Mouse (Mus musculus) midbrain, embryonic 11.5 days (tissue): Measurements from ENCODE around the gene Wnt16. TPM values are rescaled to one million over a fixed set of nuclear protein-coding genes. Genes with fewer than 3 reads are reported as not detected.
"Not testable (repeated sequence)": the region's sequence is repeated elsewhere in the genome, so short reads cannot be mapped to it uniquely, and the experiment has no call there.

Source experiments
- ATAC-seq: fragments of 200-750 bp; cut with Nextera tagmentation; 2 replicates; pipeline ENCODE4 v1.8.0; 2017; ENCODE audit warnings: moderate TSS enrichment, moderate library complexity; ENCODE audit not compliant: low FRiP score
- DNase-seq: peaks from one replicate; pipeline ENCODE4 v3.0.0; 2015; ENCODE audit warnings: low spot score; ENCODE audit errors: missing footprints
- H3K27ac ChIP-seq: fragments of 300-500 bp; sonication (generic); 2 replicates; pipeline ENCODE4 v1.5.1; 2014; ENCODE audit warnings: low read depth, low read length
- H3K27me3 ChIP-seq: fragments of 300-500 bp; sonication (generic); 2 replicates; pipeline ENCODE4 v1.6.1; 2014; ENCODE audit warnings: mild to moderate bottlenecking, low read length, moderate library complexity, mixed read lengths; ENCODE audit not compliant: control insufficient read depth, insufficient read depth
- H3K36me3 ChIP-seq: fragments of 300-500 bp; sonication (generic); 2 replicates; pipeline ENCODE4 v1.6.1; 2014; ENCODE audit warnings: mild to moderate bottlenecking, low read length, moderate library complexity, mixed read lengths; ENCODE audit not compliant: control insufficient read depth, insufficient read depth
- H3K4me1 ChIP-seq: fragments of 300-500 bp; sonication (generic); 2 replicates; pipeline ENCODE4 v1.6.1; 2014; ENCODE audit warnings: low read length; ENCODE audit not compliant: control insufficient read depth, insufficient read depth
- H3K4me2 ChIP-seq: fragments of 300-500 bp; sonication (generic); 2 replicates; pipeline ENCODE4 v1.6.1; 2014; ENCODE audit warnings: mild to moderate bottlenecking, moderate library complexity
- H3K4me3 ChIP-seq: fragments of 300-500 bp; sonication (generic); 2 replicates; pipeline ENCODE4 v1.5.1; 2014; ENCODE audit warnings: low read depth, low read length
- H3K9ac ChIP-seq: fragments of 300-500 bp; sonication (generic); 2 replicates; pipeline ENCODE4 v1.6.1; 2014; ENCODE audit warnings: low read length
- H3K9me3 ChIP-seq: fragments of 300-500 bp; sonication (generic); 2 replicates; pipeline ENCODE4 v1.6.1; 2016; ENCODE audit warnings: low read length; ENCODE audit not compliant: control insufficient read depth
- WGBS: fragments of 180-500 bp; shearing (Covaris S2); extraction: QIAGEN DNeasy Blood & Tissue Kit; methylation state at CpG from one replicate; pipeline ENCODE4 v1.1.7; 2014; 5-methylcytosine and 5-hydroxymethylcytosine counted together
- polyA plus RNA-seq: library from polyadenylated mRNA; unstranded; fragments of >200 nt; fragmentation: Nextera tagmentation; extraction: Ambion mirVana; gene quantifications from 2 replicates; pipeline ENCODE4 v1.2.1, GENCODE M21; 2014

Wnt16 gene
- 0.12 and 0.75 TPM in 2 replicates for polyA plus RNA-seq

GRCm38 (mm10) chr6:22288004-22288736 is at the start of gene Wnt16:
Gene Wnt16, plus strand, starts transcription at chr6:22288227.
- peak within 1 kb of the TSS; percentile 30 for H3K9ac ChIP-seq
- peak; percentile 90 for DNase-seq
- peaks cover 29% of the 10 kb centered on the region for H3K27me3 ChIP-seq

GRCm38 (mm10) chr6:22243321-22243720 is 44.7 kb upstream of the Wnt16 start:
- DNase-seq = no peak
- Histone ChIP-seq H3K27me3 (no peaks in the 10 kb centered on the region), H3K9ac (no peak overlapping the region), H3K4me2 (no peak overlapping the region), H3K9me3 (no peaks in the 10 kb centered on the region), H3K27ac (no peak overlapping the region), H3K36me3 (no peaks in the 10 kb centered on the region), H3K4me1 (no peaks in the 10 kb centered on the region), H3K4me3 (no peak overlapping the region)
- 60% methylated on average over 8 of the region's 8 CpGs for WGBS
- no peak for ATAC-seq

More at GRCm38 (mm10) chr6:22288004-22288736, at the start of gene Wnt16:
- 2% methylated on average over 20 of the region's 20 CpGs for WGBS
- Histone ChIP-seq H3K4me1 (peaks cover 14% of the 10 kb centered on the region), H3K27ac (no peak within 1 kb of the TSS), H3K9me3 (no peaks in the 10 kb centered on the region), H3K4me3 (peak within 1 kb of the TSS; percentile 40), H3K36me3 (no peaks in the 10 kb centered on the region), H3K4me2 (peak within 1 kb of the TSS; percentile 89)
- peak; percentile 79 for ATAC-seq

GRCm38 (mm10) chr6:22246696-22247095 is 41.3 kb upstream of the Wnt16 start:
- Histone ChIP-seq H3K4me2 (no peak overlapping the region), H3K4me3 (no peak overlapping the region), H3K36me3 (no peaks in the 10 kb centered on the region), H3K9ac (no peak overlapping the region), H3K4me1 (no peaks in the 10 kb centered on the region), H3K27me3 (no peaks in the 10 kb centered on the region), H3K27ac (no peak overlapping the region), H3K9me3 (no peaks in the 10 kb centered on the region)
- no peak for ATAC-seq
- no peak for DNase-seq
- WGBS = 84% methylated on average over 2 of the region's 2 CpGs

GRCm38 (mm10) chr6:22258784-22259183 is 29.2 kb upstream of the Wnt16 start:
- H3K9me3 ChIP-seq = no peaks in the 10 kb centered on the region
- H3K4me1 ChIP-seq = no peaks in the 10 kb centered on the region
- no peak overlapping the region for H3K9ac ChIP-seq
- ATAC-seq (no peak), DNase-seq (no peak)
- H3K27me3 ChIP-seq = no peaks in the 10 kb centered on the region
- no peaks in the 10 kb centered on the region for H3K36me3 ChIP-seq
- no peak overlapping the region for H3K4me2 ChIP-seq
- 94% methylated on average over 4 of the region's 4 CpGs for WGBS
- H3K27ac ChIP-seq = no peak overlapping the region
- H3K4me3 ChIP-seq = no peak overlapping the region

- H3K9ac ChIP-seq = no peak overlapping the region
- no peaks in the 10 kb centered on the region for H3K27me3 ChIP-seq
- no peaks in the 10 kb centered on the region for H3K36me3 ChIP-seq
- H3K4me3 ChIP-seq = no peak overlapping the region
- no peaks in the 10 kb centered on the region for H3K9me3 ChIP-seq
- no peak overlapping the region for H3K27ac ChIP-seq
- H3K4me2 ChIP-seq = no peak overlapping the region
- ATAC-seq (no peak), DNase-seq (no peak)
- 83% methylated on average over 4 of the region's 4 CpGs for WGBS
- H3K4me1 ChIP-seq = no peaks in the 10 kb centered on the region
Observed at GRCm38 (mm10) chr6:22262519-22262918, 25.5 kb upstream of the Wnt16 start.

- not testable (repeated sequence) for H3K27me3 ChIP-seq, H3K4me3 ChIP-seq, H3K4me2 ChIP-seq, DNase-seq, H3K9me3 ChIP-seq, H3K36me3 ChIP-seq, ATAC-seq, H3K4me1 ChIP-seq, H3K27ac ChIP-seq, H3K9ac ChIP-seq
- 91% methylated on average over 8 of the region's 8 CpGs for WGBS
Observed at GRCm38 (mm10) chr6:22264094-22264493, 23.9 kb upstream of the Wnt16 start.

- Histone ChIP-seq H3K27ac (no peak overlapping the region), H3K4me2 (no peak overlapping the region), H3K9me3 (no peaks in the 10 kb centered on the region), H3K36me3 (no peaks in the 10 kb centered on the region), H3K9ac (no peak overlapping the region), H3K27me3 (no peaks in the 10 kb centered on the region), H3K4me3 (no peak overlapping the region), H3K4me1 (no peaks in the 10 kb centered on the region)
- no peak for DNase-seq
- WGBS = 79% methylated on average over 4 of the region's 4 CpGs
- ATAC-seq = no peak
Observed at GRCm38 (mm10) chr6:22266018-22266417, 22.0 kb upstream of the Wnt16 start.

- no peak for DNase-seq
- Histone ChIP-seq H3K9ac (no peak overlapping the region), H3K4me3 (no peak overlapping the region), H3K27me3 (no peaks in the 10 kb centered on the region), H3K36me3 (no peaks in the 10 kb centered on the region), H3K9me3 (no peaks in the 10 kb centered on the region), H3K4me1 (no peaks in the 10 kb centered on the region), H3K4me2 (no peak overlapping the region), H3K27ac (no peak overlapping the region)
- no peak for ATAC-seq
- WGBS = 78% methylated on average over 5 of the region's 5 CpGs
Observed at GRCm38 (mm10) chr6:22267807-22268667, 20.0 kb upstream of the Wnt16 start.

GRCm38 (mm10) chr6:22268677-22269076 is 19.4 kb upstream of the Wnt16 start:
- Histone ChIP-seq H3K36me3 (no peaks in the 10 kb centered on the region), H3K9ac (no peak overlapping the region), H3K4me3 (no peak overlapping the region), H3K27ac (no peak overlapping the region), H3K9me3 (no peaks in the 10 kb centered on the region), H3K27me3 (no peaks in the 10 kb centered on the region), H3K4me1 (no peaks in the 10 kb centered on the region), H3K4me2 (no peak overlapping the region)
- DNase-seq (no peak), ATAC-seq (no peak)
